Mouse (Mus musculus) CH12.LX (cell line): ENCODE data around the gene S1pr3.

Experiments used
- BHLHE40 ChIP-seq: IDR thresholded peaks from 2 replicates; pipeline ENCODE4 v1.6.1; 2011; ENCODE audit warnings: mild to moderate bottlenecking, low read depth, low read length, improper control_type of control experiment
- CHD2 ChIP-seq: IDR thresholded peaks from 2 replicates; pipeline ENCODE4 v1.6.1; 2011; ENCODE audit warnings: low read length, improper control_type of control experiment
- EP300 ChIP-seq: IDR thresholded peaks from 2 replicates; pipeline ENCODE4 v1.6.1; 2011; ENCODE audit warnings: low read length, improper control_type of control experiment
- HCFC1 ChIP-seq: IDR thresholded peaks from 2 replicates; pipeline ENCODE4 v1.6.1; 2012; ENCODE audit warnings: low read depth, mild to moderate bottlenecking, inconsistent platforms, low read length, improper control_type of control experiment
- IRF4 ChIP-seq: IDR thresholded peaks from 2 replicates; pipeline ENCODE4 v1.6.1; 2014; ENCODE audit warnings: low read depth, mild to moderate bottlenecking, inconsistent platforms, low read length, improper control_type of control experiment
- MAX ChIP-seq: IDR thresholded peaks from 2 replicates; pipeline ENCODE4 v1.6.1; 2011; ENCODE audit warnings: low read length, improper control_type of control experiment
- NRF1 ChIP-seq: IDR thresholded peaks from 2 replicates; pipeline ENCODE4 v1.6.1; 2014; ENCODE audit warnings: low read depth, mild to moderate bottlenecking, inconsistent platforms, low read length, improper control_type of control experiment, moderate library complexity
- UBTF ChIP-seq: IDR thresholded peaks from 2 replicates; pipeline ENCODE4 v1.6.1; 2012; ENCODE audit warnings: low read depth, mild to moderate bottlenecking, inconsistent platforms, low read length, improper control_type of control experiment, moderate library complexity

DNA sequence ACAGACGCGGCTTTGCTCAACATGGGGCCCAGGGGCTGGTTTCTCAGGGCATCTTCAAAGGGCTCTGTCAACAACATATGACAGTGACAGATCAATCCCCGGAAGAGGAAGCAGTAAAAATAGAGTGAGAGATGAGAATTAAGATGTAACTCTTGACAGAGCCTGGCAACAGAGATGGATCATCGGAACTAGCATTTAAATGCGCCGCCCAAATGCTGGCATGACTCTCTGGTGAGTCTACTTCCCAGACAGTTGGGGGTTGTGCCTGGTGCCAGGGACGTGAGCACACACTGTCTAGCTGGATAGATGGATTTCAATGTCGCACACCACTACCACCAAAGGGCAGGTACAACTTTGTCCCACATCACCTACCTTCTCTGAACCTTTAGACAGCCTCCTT, 34.5 kb downstream of the S1pr3 start:
- no peak for TF ChIP-seq HCFC1
- TF ChIP-seq EP300 = no peak
- TF ChIP-seq UBTF = no peak
- TF ChIP-seq NRF1 = no peak
- TF ChIP-seq CHD2 = no peak
- TF ChIP-seq IRF4 = no peak
- no peak for TF ChIP-seq BHLHE40
- TF ChIP-seq MAX = no peak
